Mouse (Mus musculus) liver, adult 2 months (tissue): ENCODE results near the gene Smoc1. TPM values are rescaled to one million over a fixed set of nuclear protein-coding genes. Genes with fewer than 3 reads are reported as not detected.

Source experiments
- DNase-seq: peaks from one replicate; pipeline ENCODE4 v3.0.0-alpha.2; 2011; ENCODE audit warnings: low read depth, low spot score; ENCODE audit errors: extremely low read depth
- H3K27ac ChIP-seq: fragments of 200-500 bp; replicated peaks from 2 replicates; pipeline ENCODE4 v1.5.1; 2012; ENCODE audit warnings: low read depth, mild to moderate bottlenecking, control low read depth, inconsistent platforms, low read length; ENCODE audit not compliant: insufficient read depth
- H3K27me3 ChIP-seq: fragments of 200-500 bp; 2 replicates; pipeline ENCODE4 v1.6.1; 2012; ENCODE audit warnings: mild to moderate bottlenecking, moderate library complexity, low read length, inconsistent platforms; ENCODE audit not compliant: control insufficient read depth, insufficient read depth
- H3K36me3 ChIP-seq: fragments of 200-500 bp; 2 replicates; pipeline ENCODE4 v1.6.1; 2012; ENCODE audit warnings: low read length, inconsistent platforms; ENCODE audit not compliant: control insufficient read depth, insufficient read depth
- H3K4me1 ChIP-seq: fragments of 200-500 bp; 2 replicates; pipeline ENCODE4 v1.6.1; 2011; ENCODE audit warnings: low read length; ENCODE audit not compliant: control insufficient read depth, insufficient read depth
- H3K4me3 ChIP-seq: fragments of 200-500 bp; 2 replicates; pipeline ENCODE4 v1.5.1; 2011; ENCODE audit warnings: low read depth, mild to moderate bottlenecking, control low read depth, low read length, moderate library complexity; ENCODE audit not compliant: insufficient read depth
- H3K79me2 ChIP-seq: fragments of 200-500 bp; 2 replicates; pipeline ENCODE4 v1.6.1; 2012; ENCODE audit warnings: inconsistent platforms, mild to moderate bottlenecking, low read length, moderate library complexity; ENCODE audit not compliant: control insufficient read depth, insufficient read depth
- H3K9ac ChIP-seq: fragments of 200-500 bp; 2 replicates; pipeline ENCODE4 v1.6.1; 2012; ENCODE audit warnings: low read depth, mild to moderate bottlenecking, control low read depth, inconsistent platforms, low read length
- CTCF ChIP-seq: fragments of 200-500 bp; IDR thresholded peaks from 2 replicates; pipeline ENCODE4 v1.5.1; 2011; ENCODE audit warnings: low read depth, low read length, control low read depth
- POLR2A ChIP-seq: fragments of 200-500 bp; IDR thresholded peaks from 2 replicates; pipeline ENCODE4 v1.6.1; 2011; ENCODE audit warnings: low read length, control low read depth; ENCODE audit not compliant: insufficient read depth; ENCODE audit errors: extremely low read depth
- WGBS: fragments of 180-500 bp; shearing (Covaris S2); methylation state at CpG from one replicate; pipeline ENCODE4 v1.1.7; 2018; 5-methylcytosine and 5-hydroxymethylcytosine counted together
- polyA plus RNA-seq: library from polyadenylated mRNA; depleted of rRNA; stranded (reverse); fragments of >200 nt; gene quantifications from 2 replicates; pipeline ENCODE4 v1.2.3, GENCODE M21; 2012
- total RNA-seq: library from RNA; depleted of rRNA; stranded (reverse); fragments of >200 nt; gene quantifications from 2 replicates; pipeline ENCODE4 v1.2.3, GENCODE M21; 2014

Gene Smoc1
- total and polyA plus RNA-seq, 2 experiments: 28.3 to 50.7 TPM

DNA sequence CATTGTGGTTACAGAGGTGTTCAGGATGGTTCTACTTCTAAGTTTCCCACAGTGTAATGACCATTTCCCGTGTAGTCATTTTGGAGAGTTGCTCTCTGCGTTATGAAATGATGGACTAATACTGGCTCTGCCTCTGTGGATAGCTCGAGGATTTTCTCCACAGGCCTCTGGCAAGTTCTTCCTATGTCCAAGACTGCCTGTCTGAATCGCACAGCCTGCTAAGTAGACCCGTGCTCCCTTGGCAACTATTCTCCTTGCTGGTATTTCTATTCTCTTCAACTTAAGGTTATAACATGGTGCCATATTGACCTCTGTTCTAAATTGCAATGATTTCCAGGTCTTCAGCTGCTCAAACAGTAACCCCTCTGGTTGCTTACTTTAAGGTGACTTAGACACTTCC is 65.0 kb downstream of the Smoc1 start:
- Histone ChIP-seq H3K9ac (no peak overlapping the region), H3K4me1 (peaks cover 9% of the 10 kb centered on the region; the same call in 1 of the 2 replicates), H3K27me3 (no peaks in the 10 kb centered on the region), H3K36me3 (0 out of 2 replicates have a peak, but pooled peaks cover 3% of the 10 kb centered on the region), H3K4me3 (no peak overlapping the region), H3K27ac (no peak overlapping the region), H3K79me2 (peaks cover 25% of the 10 kb centered on the region; the same call in 1 of the 2 replicates)
- TF ChIP-seq POLR2A: no peak
- TF ChIP-seq CTCF: no peak
- no peak for DNase-seq
- 85% methylated on average over 5 of the region's 5 CpGs for WGBS

DNA sequence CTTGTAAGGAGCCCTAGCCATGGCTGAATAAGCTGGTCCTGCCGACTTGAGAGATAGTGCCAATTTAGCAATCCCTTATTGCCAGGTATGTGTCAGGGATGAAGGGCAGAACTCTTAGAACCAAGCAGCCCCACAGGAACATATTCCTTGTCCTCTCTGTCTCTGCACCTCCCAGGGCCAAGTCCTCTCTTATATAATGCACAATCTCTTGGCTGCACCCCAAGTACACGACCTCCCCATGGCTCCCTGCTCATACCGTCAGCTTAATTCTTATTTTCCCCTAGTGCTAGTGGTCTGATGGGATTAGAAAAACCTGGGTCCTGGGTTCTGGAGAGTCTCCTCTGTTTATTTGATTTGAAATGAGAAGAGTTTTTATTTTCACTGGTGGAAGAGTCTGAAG is 66.0 kb downstream of the Smoc1 start:
- H3K4me3 ChIP-seq: no peak overlapping the region
- H3K79me2 ChIP-seq: peaks cover 25% of the 10 kb centered on the region; the same call in 1 of the 2 replicates
- DNase-seq: peak; percentile 32
- no peaks in the 10 kb centered on the region for H3K27me3 ChIP-seq
- H3K36me3 ChIP-seq: 0 out of 2 replicates have a peak, but pooled peaks cover 3% of the 10 kb centered on the region
- 32% methylated on average over 3 of the region's 3 CpGs for WGBS
- H3K27ac ChIP-seq: no peak overlapping the region
- H3K4me1 ChIP-seq: peaks cover 9% of the 10 kb centered on the region; the same call in 1 of the 2 replicates
- TF ChIP-seq CTCF (no peak), POLR2A (no peak)
- no peak overlapping the region for H3K9ac ChIP-seq

- 91% methylated on average over 7 of the region's 7 CpGs for WGBS
- Histone ChIP-seq H3K79me2 (peaks cover 25% of the 10 kb centered on the region; the same call in 1 of the 2 replicates), H3K4me1 (peaks cover 9% of the 10 kb centered on the region; the same call in 1 of the 2 replicates), H3K9ac (no peak overlapping the region), H3K36me3 (0 out of 2 replicates have a peak, but pooled peaks cover 3% of the 10 kb centered on the region), H3K27ac (no peak overlapping the region), H3K4me3 (no peak overlapping the region), H3K27me3 (no peaks in the 10 kb centered on the region)
- TF ChIP-seq CTCF (no peak), POLR2A (no peak)
- DNase-seq: no peak
Observed at GRCm38 (mm10) chr12:81093211-81093610, 66.6 kb downstream of the Smoc1 start.

DNA sequence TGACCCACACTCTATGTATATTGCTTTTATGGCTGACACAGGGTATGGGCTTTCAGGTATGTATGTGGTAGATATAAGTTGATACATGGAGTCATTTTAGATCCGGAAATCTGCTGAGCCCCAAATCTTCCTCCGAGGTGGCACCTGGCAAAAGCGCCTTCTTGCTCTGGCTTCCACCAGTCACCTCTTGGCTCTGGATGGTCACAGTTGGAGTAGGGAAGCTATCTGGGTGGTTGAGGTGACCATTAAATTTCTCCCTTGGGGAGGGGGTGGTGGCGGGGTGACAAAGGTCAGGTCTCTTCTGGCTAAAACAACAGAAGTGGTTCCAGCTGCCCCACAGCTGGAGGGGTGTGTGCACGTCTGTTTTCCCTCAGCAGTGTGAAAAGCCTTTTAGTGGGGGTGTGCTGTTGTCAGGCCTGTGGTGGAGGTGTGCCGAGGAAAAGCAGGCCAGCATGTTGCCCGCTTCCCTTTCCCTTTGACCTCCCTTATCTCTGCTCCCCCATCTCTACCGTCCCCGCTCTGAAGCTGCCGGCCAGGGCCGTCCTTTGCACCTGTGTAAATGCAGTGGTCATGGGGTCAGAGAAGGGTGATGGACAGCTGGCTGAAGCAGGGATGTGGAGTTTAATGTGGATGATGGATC is 68.3 kb downstream of the Smoc1 start:
- H3K4me1 ChIP-seq: peaks cover 9% of the 10 kb centered on the region; the same call in 1 of the 2 replicates
- H3K27ac ChIP-seq: no peak overlapping the region
- no peak overlapping the region for H3K9ac ChIP-seq
- DNase-seq: peak; percentile 74
- WGBS: 16% methylated on average over 11 of the region's 11 CpGs
- no peak overlapping the region for H3K4me3 ChIP-seq
- no peaks in the 10 kb centered on the region for H3K27me3 ChIP-seq
- 0 out of 2 replicates have a peak, but pooled peaks cover 2% of the 10 kb centered on the region for H3K36me3 ChIP-seq
- no peak for TF ChIP-seq CTCF
- TF ChIP-seq POLR2A: no peak
- peaks cover 27% of the 10 kb centered on the region; the same call in 1 of the 2 replicates for H3K79me2 ChIP-seq

- no peak overlapping the region for H3K4me3 ChIP-seq
- no peaks in the 10 kb centered on the region for H3K36me3 ChIP-seq
- peaks cover 22% of the 10 kb centered on the region; the same call in 1 of the 2 replicates for H3K79me2 ChIP-seq
- WGBS: 88% methylated on average over 7 of the region's 7 CpGs
- TF ChIP-seq POLR2A: no peak
- TF ChIP-seq CTCF: no peak
- H3K27ac ChIP-seq: no peak overlapping the region
- H3K27me3 ChIP-seq: no peaks in the 10 kb centered on the region
- peaks cover 9% of the 10 kb centered on the region; the same call in 1 of the 2 replicates for H3K4me1 ChIP-seq
- DNase-seq: no peak
- no peak overlapping the region for H3K9ac ChIP-seq
Observed at GRCm38 (mm10) chr12:81097267-81097666, 70.7 kb downstream of the Smoc1 start.

DNA sequence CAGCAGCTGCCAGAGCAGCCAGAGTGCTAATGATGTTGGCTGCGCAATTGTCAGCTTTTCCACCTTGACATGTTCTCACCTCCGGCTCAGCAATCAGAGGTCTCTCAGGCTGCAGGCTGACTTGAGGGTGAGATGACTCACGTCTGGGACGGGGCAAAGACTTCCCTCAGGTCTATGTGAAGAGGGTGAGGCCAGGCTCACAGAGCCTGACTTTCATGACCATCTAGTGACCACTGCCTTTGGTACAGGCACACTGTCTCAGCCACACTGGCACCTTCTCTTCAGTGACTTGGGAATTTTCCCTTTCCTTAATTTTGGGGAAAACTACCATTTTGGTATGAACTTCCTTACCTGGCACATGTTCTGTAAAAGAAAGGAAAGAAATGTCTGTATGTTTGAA is 71.1 kb downstream of the Smoc1 start:
- Histone ChIP-seq H3K4me3 (no peak overlapping the region), H3K79me2 (peaks cover 22% of the 10 kb centered on the region; the same call in 1 of the 2 replicates), H3K27ac (no peak overlapping the region), H3K9ac (no peak overlapping the region), H3K27me3 (no peaks in the 10 kb centered on the region), H3K36me3 (no peaks in the 10 kb centered on the region), H3K4me1 (peaks cover 9% of the 10 kb centered on the region; the same call in 1 of the 2 replicates)
- 80% methylated on average over 4 of the region's 4 CpGs for WGBS
- no peak for DNase-seq
- TF ChIP-seq CTCF (no peak), POLR2A (no peak)
